Mouse (Mus musculus) lung, postnatal 10 days (tissue): ENCODE measurements around the gene Rer1.

Experiments used
- DNase-seq: peaks from one replicate; pipeline ENCODE4 v3.0.0; 2021

Rer1 gene

GRCm38 (mm10) chr4:155086108-155087024, at the start of gene Rer1, which contains the start of gene Morn1:
TSS of gene Rer1 (minus strand) at chr4:155086382.
TSS of gene Morn1 (plus strand) at chr4:155086577.
- peak; percentile 100 for DNase-seq

- no peak for DNase-seq
Observed at GRCm38 (mm10) chr4:155134686-155135172, 48.5 kb upstream of the Rer1 start.

- DNase-seq: peak; percentile 62
Observed at GRCm38 (mm10) chr4:155133658-155134417, 47.7 kb upstream of the Rer1 start.

GRCm38 (mm10) chr4:155133188-155133587, 47.0 kb upstream of the Rer1 start:
- no peak for DNase-seq

- no peak for DNase-seq
Observed at GRCm38 (mm10) chr4:155130616-155131015, 44.4 kb upstream of the Rer1 start.

- peak; percentile 84 for DNase-seq
Observed at GRCm38 (mm10) chr4:155129996-155130395, 43.8 kb upstream of the Rer1 start.

- peak; percentile 72 for DNase-seq
Observed at GRCm38 (mm10) chr4:155129132-155129917, 43.1 kb upstream of the Rer1 start.

GRCm38 (mm10) chr4:155128411-155128810, 42.2 kb upstream of the Rer1 start:
- no peak for DNase-seq

GRCm38 (mm10) chr4:155126602-155127372, 40.6 kb upstream of the Rer1 start:
- peak; percentile 54 for DNase-seq

GRCm38 (mm10) chr4:155126194-155126593, 40.0 kb upstream of the Rer1 start:
- no peak for DNase-seq

GRCm38 (mm10) chr4:155125310-155125709, 39.1 kb upstream of the Rer1 start:
- DNase-seq: no peak

GRCm38 (mm10) chr4:155123868-155124534, 37.8 kb upstream of the Rer1 start:
- DNase-seq: no peak

- DNase-seq: peak; percentile 95
Observed at GRCm38 (mm10) chr4:155122444-155123040, 36.4 kb upstream of the Rer1 start.

GRCm38 (mm10) chr4:155121915-155122443, 35.8 kb upstream of the Rer1 start:
- no peak for DNase-seq

- DNase-seq: no peak
Observed at GRCm38 (mm10) chr4:155121222-155121621, 35.0 kb upstream of the Rer1 start.

GRCm38 (mm10) chr4:155120583-155120982, 34.4 kb upstream of the Rer1 start:
- no peak for DNase-seq

GRCm38 (mm10) chr4:155120038-155120437, 33.9 kb upstream of the Rer1 start:
- no peak for DNase-seq

- no peak for DNase-seq
Observed at GRCm38 (mm10) chr4:155118278-155118677, 32.1 kb upstream of the Rer1 start.

- DNase-seq: no peak
Observed at GRCm38 (mm10) chr4:155117396-155117978, 31.3 kb upstream of the Rer1 start.

GRCm38 (mm10) chr4:155116607-155117006, 30.4 kb upstream of the Rer1 start:
- no peak for DNase-seq
